Mouse (Mus musculus): Measurements from ENCODE around the gene Abhd4.
A peak's percentile ranks its signal among the peaks of the same experiment; 100 is the strongest.

The Abhd4 gene

DNA sequence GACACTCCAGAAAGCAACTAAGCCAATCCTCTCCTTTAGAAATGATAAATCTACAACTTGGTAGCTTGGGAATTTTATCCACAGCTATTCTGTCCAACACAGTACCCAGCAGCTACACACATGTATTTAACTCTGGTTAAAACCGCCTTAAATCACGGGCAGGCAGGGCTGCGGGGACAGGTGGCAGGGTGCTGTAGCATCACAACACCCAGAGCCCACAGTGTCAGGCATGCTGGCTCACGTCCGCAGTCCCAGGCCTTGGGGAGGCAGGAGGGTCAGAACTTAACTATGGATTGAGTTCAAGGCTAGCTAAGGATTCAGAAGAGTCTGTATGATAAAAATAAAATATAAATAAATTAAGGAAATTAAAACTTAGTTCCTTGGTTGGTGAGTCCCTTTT, 17.1 kb upstream of the Abhd4 start:
- DNase-seq (ENCODE audit: low read depth, low spot score), result no peak

DNA sequence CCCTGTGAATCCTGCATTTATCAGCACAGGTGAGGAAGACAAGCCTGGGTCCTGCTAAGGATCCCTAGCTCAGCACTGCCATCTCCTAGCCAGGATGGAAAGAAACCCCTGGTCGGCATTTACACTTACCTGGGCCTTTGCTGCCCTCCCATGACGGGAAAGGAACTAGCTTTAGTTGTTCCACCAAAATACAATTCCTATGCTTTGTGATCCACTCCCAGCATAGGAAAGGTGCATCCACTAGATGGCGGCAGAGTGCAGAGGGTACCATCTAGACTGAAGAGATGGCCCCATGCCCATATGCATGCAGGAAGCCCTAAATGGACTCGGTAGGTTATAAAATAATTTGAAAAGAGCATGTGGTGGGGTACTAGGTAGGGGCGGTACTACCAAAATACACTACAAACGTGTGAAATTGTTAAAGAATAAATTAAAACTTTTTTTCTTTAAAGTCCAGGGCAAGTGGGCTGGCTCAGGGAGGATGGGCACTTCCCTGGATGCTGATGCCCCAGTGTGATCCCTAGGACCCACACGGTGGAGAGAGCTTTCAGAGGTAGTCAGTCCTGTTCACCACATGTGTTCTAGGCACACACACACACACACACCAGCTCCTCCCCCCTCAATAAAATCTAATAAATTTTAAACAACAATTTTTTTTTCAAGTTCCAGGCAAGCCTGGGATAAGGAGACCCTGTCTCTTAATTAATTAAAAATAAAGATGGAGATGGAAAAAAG, 14.8 kb upstream of the Abhd4 start:
- DNase-seq (ENCODE audit: low read depth, low spot score), result peak; percentile 62

DNA sequence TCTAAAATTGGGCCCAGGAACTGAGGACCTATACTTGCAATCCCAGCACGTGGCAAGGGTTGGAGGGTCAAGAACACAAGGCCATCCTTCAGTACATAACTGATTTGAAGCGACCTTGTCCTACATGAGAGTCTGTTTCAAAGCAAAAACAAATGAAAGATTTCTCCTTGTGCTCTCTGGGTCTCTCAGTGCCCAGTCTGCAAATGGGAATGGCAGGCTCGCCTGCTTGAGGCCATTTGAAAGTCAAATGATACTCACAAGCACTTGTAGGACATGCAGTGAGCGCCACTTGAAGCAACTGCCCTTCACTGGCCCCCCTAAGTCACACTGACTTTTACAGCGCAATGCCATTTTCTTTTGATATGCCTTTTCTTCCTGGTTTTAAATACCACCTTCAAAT, 13.4 kb upstream of the Abhd4 start:
- no peak for DNase-seq (ENCODE audit: low read depth, low spot score)

DNA sequence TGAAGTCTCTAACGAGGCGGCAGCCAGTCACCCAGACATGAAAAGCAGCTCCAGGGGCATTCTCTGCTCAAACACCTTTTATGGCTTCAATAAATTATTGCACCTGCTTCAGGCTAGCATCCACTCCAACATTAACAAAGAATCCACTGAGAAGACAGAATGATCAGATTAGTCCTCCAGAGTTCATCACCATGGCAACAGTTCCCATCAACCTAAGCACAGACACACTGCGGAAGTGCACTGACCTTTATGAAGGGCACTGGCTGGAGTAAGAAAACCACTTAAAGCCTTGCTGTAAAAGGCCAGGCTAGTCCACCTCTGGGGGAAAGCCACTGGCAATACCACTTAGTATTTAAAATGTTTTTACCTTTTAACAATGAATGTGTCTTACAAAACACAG, 9.8 kb upstream of the Abhd4 start:
- DNase-seq (ENCODE audit: low read depth, low spot score), result no peak

DNA sequence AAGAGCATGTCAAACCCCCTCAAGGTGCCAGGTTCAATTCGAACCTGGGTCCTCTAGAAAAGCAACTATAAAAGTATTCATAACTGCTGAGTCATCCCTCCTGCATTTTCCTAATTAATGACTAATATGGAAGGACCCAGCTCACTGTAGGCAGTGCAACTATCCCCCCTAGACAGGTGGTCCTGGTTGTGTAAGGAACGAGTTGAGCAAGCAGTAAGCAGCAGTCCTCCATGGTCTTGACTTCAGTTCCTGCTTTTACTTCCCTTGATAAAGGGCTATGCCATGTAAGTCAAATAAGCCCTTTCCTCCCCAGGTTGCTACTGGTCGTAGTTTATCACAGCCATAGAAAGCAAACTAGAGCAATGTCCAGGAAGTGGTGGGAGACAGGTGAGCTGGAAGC, 7.8 kb upstream of the Abhd4 start:
- DNase-seq (ENCODE audit: low read depth, low spot score), result no peak

DNA sequence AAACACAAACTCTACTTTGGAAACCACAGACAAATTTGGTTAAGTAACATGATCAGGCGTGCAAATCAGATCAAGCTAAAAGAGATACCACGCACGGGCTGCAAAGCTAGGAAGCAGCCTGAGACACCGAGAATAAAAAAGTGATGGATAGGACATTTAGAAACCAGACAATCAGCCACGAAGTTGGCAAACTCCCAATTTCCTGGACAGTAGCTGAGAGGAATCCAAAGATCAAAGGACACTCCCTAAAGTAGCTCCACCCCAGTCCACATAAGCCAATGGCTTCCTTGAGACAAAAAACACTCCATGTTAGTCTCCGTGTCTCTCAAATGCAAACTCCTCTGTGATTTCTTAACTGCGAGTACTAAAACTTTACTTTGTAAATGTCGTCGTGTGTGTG, 4.7 kb upstream of the Abhd4 start:
- no peak for DNase-seq (ENCODE audit: low read depth, low spot score)

DNA sequence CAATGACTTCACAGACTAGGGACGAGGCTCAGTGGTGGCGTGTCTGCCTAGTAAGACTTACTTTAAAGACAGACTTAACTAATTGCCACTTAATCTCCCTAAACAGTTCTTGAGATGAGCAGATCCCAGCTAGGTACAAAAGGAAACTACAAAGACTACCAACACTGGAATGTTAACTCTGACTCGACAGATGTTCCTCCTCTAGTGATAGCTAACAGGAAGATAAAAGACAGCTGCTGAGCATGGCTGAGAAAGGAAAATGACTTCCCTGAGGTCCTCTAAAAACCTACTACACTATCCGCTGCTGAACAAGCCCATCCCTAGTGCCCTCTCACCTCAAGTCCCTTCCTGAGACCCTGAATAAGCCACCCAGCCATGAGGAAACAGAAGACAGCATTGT, 3.9 kb upstream of the Abhd4 start:
- no peak for DNase-seq (ENCODE audit: low read depth, low spot score)

DNA sequence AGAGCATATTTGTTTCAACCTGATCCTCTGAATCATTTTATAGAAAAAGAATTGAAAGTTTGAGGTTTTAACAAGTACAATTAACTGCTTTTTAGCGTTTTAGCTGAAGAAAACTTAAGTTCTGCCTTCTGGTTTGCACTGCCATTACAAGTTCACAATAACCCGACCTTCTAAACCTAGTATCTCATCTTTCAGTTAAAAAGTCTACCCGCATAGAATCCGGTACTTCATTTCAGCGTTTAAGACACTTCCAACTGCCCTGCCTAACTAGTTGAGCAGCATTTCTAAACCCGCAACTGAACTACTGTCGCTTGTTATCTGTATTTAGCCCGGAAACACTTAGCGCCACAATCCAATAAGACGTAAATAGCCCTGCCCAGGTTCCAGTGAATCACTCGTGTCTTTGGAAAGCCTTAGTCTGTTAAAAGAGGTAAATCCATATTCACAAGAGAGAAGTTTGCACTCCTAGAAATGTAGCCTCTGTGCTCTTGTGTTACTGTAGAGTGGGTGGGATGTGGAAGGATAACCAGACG, 748 bp downstream of the Abhd4 start:
- no peak for DNase-seq (ENCODE audit: low read depth, low spot score)

DNA sequence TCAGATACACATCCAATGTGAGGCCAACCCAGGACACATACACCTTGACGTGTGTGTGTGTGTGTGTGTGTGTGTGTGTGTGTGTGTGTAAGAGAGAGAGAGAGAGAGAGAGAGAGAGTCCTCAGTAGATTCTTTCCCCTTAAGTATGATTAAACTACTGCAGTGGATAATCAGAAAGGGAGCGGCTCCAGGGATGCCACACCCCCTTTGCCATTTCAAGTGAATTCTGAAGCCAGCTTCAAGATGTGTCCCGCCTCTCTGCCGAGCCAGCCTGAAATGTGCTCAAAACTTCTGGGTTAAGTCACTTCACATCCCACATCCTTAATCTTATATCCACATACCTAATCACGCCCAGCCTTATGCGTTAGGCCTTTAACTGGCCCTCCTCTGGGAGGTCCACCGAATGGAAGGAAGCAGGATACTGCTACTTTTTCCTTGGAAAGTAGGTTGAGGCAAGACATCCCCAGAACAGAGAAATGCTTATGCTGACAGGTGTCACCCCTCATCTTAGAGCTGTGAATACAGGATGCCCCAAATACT, 4.2 kb downstream of the Abhd4 start:
- no peak for DNase-seq (ENCODE audit: low read depth, low spot score)

DNA sequence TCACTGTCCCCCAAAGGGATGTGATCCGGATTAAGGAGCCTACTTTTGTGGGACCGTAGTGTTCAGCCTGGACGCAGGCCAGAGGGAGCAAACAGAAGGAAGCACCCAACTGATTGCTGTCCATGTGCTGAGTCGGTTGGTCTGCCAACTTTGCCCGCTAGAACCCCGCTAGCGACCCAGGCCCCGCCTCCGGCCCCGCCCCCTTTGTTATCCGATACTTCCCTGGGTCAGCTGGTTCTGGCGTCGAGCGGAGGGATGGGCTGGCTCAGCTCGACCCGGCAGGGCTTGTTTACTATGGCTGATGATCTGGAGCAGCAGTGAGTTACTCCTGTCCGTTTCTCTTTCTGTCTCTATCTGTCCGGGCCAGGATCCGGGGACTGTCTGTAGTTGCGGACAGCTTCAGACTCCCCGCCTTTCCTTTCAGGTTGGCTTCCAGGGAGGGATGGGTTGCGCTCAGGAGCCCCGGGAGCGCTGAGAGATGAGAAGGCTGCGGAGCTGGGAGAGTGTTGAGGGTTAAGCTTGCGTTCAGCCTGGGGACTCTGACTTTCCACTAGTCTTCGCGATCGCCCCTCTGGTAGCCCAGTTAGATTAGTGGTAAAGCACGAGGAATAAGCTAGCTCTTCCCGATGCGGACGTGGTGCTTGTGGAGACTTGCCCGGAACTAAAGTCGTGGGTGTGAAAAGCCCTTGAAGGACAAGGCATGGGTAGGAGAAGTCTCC, 5.2 kb downstream of the Abhd4 start:
- peak; percentile 90 for DNase-seq (ENCODE audit: low read depth, low spot score)

DNA sequence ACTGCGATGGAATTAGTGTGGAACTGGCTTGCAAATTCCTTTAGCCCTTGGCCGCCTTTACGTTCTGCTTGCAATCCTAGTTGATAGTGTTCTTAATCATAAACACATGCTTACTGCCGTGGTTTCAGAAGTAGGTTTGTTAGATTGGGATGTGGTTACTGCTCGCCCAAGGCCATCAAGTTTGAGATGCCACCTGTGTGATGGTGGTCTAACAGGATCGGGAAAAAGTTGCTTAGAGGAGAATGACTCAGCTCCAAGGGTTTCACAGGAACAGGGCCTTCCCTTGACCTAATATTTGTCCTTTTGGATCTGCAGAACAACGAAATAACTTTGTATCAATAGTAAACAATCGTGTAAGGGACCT, 5.7 kb downstream of the Abhd4 start:
- no peak for DNase-seq (ENCODE audit: low read depth, low spot score)

DNA sequence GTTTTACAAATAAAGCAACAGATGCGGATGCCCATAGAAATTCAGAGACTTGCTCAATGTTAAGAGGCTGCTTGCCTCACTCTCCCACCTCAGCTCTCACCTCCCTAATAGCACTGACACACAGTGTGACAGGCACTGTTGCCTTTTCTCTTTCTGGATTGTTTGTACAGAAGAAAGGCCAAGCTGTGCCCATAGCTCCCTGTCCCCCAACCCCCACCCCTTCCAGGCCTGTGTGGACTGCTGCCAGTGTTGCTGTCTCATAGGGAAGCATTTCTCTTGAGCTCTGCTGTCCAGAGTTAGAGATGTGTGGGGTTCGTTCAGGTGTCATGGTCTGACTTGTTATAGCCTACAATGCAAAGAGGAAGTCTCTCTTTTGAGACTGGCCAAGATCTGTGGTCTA, 6.2 kb downstream of the Abhd4 start:
- no peak for DNase-seq (ENCODE audit: low read depth, low spot score)

DNA sequence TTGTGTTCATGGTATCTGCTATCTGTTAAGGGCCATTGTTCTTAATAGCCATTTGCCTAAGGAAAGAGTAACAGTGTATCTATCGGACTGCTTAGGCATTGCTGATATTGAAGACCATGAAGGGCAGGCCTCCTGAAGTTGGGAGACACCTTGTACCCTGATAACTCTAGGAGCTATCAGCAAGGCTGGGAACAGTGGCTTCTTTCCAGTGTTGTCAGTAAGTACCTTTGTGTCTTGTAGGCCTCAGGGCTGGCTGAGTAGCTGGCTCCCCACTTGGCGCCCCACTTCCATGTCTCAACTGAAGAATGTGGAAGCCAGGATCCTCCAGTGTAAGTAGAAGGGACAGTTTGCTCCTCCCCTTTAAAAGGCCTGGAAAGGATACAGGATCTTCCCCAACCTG, 7.4 kb downstream of the Abhd4 start:
- no peak for DNase-seq (ENCODE audit: low read depth, low spot score)

DNA sequence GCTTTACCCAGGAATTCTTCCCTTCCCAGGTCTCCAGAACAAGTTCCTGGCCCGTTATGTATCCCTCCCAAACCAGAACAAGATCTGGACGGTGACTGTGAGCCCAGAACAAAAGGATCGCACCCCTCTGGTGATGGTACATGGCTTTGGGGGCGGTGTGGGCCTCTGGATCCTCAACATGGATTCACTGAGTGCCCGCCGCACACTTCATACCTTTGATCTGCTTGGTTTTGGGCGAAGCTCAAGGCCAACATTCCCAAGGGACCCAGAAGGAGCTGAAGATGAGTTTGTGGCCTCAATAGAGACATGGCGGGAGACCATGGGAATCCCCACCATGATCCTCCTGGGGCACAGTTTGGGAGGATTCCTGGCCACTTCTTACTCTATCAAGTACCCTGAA, 8.6 kb downstream of the Abhd4 start:
- DNase-seq (ENCODE audit: low read depth, low spot score), result no peak

DNA sequence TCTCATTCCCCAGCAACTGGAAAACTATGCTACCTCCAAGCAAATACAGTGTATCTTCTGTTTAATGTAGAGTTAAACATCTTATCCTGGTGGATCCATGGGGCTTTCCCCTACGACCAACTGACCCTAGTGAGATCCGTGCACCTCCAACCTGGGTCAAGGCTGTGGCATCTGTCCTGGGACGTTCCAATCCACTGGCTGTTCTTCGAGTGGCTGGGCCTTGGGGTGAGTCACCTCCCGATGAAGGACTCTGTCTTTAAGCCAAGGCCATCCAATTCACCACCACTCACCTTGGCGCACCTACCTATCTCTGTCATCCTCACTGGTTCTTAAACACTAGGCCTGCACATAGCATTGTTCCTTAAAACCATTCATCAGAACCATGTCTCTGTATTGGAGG, 9.1 kb downstream of the Abhd4 start:
- DNase-seq (ENCODE audit: low read depth, low spot score), result no peak

DNA sequence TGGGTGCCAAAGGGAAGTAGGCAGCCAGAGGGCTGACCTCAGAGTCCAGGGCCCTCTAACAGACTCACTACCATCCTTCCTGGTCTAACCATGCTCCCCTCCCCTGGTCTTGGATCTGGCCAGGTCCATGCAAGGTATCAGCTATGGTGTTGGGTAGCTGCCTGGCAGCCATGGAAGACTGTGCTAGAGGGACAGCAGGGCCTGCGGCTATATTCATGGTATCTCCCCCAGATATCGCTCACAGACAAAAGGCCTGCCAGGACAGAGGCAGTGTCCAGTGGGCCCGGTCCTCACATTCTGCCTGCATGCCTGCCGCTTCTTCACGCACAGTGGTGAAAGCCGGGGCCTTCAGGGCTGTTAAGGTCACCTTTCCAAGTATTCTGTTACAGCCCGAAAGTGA, 10.2 kb downstream of the Abhd4 start:
- DNase-seq (ENCODE audit: low read depth, low spot score), result no peak

DNA sequence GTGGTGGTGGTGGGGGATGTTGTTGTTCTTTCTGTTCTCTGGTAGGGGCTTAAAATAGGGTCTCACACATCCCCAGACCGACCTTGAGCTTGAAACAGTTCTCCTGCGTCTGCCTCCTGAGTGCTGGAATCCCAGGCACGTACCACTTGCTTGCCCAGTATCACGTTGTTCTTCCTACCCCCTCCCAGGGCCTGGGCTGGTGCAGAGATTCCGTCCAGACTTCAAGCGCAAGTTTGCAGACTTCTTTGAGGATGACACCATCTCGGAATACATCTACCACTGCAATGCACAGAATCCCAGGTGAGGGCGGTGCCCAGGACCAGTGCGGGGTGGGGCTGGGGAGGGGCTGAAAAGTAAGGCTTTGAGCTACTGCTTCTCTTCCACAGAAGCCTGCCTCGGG, 11.1 kb downstream of the Abhd4 start:
- no peak for DNase-seq (ENCODE audit: low read depth, low spot score)

DNA sequence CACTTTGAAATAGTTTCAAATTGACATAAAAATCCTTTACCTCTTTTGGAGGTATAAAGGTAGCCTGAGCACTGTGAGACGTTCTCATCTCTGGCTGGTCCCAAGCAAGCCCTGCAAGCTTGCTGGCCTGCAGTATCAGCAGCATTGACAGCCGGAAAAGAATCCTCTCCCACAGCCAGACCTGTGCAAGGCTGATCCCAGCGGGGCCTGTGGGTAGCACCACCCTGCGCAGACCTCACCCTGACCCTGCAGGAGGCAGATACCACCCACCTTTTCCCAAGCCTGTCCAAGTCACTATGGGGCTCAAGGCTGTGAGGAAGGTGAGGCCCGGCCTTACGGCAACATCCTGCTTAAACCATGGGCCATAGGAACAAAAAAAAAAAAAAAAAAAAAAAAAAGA, 12.0 kb downstream of the Abhd4 start:
- DNase-seq (ENCODE audit: low read depth, low spot score), result no peak

DNA sequence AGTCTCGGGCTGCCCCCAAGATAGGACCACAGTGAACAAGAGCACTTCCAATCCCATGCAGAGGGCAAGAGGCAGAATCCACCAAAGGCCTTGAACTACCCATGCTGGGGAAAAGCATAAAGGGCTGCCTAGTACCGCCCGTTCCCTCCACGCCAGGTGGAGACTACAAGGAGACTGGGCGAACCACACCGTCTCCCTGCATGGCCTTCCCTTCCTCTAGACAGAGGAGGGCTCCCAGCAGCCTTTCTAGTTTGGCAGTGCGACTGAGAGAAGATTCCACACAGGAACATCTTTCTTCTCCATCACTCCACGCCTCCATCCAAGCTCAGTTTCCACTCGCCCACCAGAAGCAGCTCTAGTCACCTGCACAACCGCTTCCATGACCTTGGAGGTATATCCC, 14.0 kb downstream of the Abhd4 start:
- no peak for DNase-seq (ENCODE audit: low read depth, low spot score)

DNA sequence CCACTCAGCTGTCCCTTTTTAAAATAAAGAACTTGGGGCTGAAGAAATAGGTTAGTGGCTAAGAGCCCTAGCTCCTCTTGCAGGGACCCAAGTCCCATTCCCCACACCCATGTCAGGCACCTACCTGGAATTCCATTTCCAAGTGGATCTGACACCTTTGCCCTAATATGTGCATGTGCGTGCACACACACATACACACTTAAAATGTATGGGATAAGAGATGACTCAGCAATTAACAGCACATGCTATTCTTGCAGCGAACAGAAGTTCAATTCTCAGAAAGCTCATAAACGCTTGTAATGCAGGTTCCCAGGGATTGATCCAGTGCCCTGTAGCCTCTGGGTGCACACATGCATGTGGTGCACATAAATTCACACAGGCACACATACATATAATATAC, 15.6 kb downstream of the Abhd4 start:
- no peak for DNase-seq (ENCODE audit: low read depth, low spot score)

DNA sequence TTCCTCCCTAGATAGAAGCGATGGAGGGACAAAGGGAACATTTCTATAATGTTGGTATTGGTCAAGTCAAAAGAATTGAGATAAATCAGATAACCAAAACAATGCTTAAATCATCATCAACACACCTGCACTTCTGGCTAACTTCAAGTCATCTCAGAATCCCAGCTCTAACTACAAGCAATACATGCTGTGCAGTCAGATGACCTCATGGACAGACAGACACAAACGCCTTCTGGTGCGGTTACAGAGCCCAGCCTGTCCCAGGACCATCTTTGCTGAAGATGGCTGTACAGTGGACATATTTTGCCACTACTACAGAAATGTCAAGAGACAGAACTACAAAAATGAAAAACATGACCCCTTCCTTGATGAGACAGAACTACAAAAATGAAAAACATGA, 16.4 kb downstream of the Abhd4 start:
- no peak for DNase-seq (ENCODE audit: low read depth, low spot score)

DNA sequence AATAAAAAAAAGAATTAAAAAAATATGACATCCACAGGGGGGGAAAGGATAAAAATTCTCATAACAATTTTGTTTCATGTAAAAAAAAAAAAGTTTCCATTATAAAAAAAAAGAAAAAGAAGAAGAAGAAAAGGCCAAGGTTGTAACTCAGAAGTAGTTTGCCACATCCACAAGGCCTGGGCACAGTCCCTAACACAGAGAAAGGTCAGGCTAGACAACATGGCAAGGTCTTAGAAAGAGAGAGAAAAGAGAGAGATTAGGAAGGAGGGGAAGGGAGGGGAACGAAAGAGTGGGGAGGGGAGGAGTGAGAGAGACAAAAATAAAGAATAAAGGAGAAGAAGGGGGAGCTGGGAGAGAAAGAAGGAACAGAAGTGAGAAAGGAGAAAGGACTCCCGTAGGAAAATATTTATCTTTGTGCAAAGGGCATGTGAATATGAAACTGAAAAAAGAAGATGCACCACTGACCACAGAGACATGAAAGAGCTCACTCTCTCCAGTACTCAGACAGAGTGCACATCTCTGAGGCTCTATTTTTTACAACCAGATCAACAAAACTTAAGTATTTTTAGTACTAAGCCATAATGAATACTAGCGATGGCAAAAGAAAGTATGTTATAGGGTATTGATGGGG, 18.1 kb downstream of the Abhd4 start:
- DNase-seq (ENCODE audit: low read depth, low spot score), result no peak

DNA sequence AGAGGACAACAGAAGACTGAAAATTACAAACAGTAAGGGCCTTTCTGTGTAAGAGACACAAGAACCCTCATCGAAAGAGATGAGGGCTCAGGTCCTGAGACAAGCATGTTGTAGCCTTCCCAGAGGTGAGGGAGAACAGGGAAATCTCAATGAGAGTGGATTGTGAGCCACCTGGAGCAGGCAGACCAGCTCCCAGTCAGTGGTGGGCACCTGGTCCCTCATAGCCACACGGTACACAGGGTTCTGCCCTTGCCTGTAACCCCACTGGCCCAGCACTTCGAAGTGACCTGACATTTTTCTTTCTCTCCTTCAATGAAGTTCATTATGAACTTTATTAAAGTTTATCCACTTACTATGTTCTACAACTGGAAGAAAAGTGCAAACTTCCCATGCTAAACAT, 18.7 kb downstream of the Abhd4 start:
- no peak for DNase-seq (ENCODE audit: low read depth, low spot score)
